Mouse (Mus musculus) hindbrain, embryonic 14.5 days (tissue): ENCODE data around the gene Iqcn. TPM values are rescaled to one million over a fixed set of nuclear protein-coding genes. Genes with fewer than 3 reads are reported as not detected.

Source experiments
- ATAC-seq: fragments of 200-750 bp; cut with Nextera tagmentation; 2 replicates; pipeline ENCODE4 v1.8.0; 2017; ENCODE audit warnings: moderate number of reproducible peaks, mild to moderate bottlenecking, moderate TSS enrichment, moderate library complexity; ENCODE audit not compliant: low FRiP score
- DNase-seq: peaks from one replicate; pipeline ENCODE4 v3.0.0-alpha.2; 2015; ENCODE audit warnings: low spot score
- H3K27ac ChIP-seq: fragments of 300-500 bp; sonication (generic); 2 replicates; pipeline ENCODE4 v1.5.1; 2014; ENCODE audit warnings: mild to moderate bottlenecking, moderate library complexity
- H3K27me3 ChIP-seq: fragments of 300-500 bp; sonication (generic); 2 replicates; pipeline ENCODE4 v1.6.1; 2014; ENCODE audit warnings: mild to moderate bottlenecking, low read length, mixed read lengths; ENCODE audit not compliant: control insufficient read depth, insufficient read depth
- H3K36me3 ChIP-seq: fragments of 300-500 bp; sonication (generic); replicated peaks from 2 replicates; pipeline ENCODE4 v1.6.1; 2014; ENCODE audit not compliant: control insufficient read depth, insufficient read depth
- H3K4me1 ChIP-seq: fragments of 300-500 bp; sonication (generic); replicated peaks from 2 replicates; pipeline ENCODE4 v1.6.1; 2014; ENCODE audit warnings: antibody characterized with exemption, low read length, mixed read lengths; ENCODE audit not compliant: control insufficient read depth, insufficient read depth
- H3K4me2 ChIP-seq: fragments of 300-500 bp; sonication (generic); replicated peaks from 2 replicates; pipeline ENCODE4 v1.6.1; 2014; ENCODE audit warnings: mild to moderate bottlenecking, moderate library complexity
- H3K4me3 ChIP-seq: fragments of 300-500 bp; sonication (generic); replicated peaks from 2 replicates; pipeline ENCODE4 v1.5.1; 2014; ENCODE audit warnings: mild to moderate bottlenecking, low read length
- H3K9ac ChIP-seq: fragments of 300-500 bp; sonication (generic); 2 replicates; pipeline ENCODE4 v1.6.1; 2014
- H3K9me3 ChIP-seq: fragments of 300-500 bp; sonication (generic); 2 replicates; pipeline ENCODE4 v1.6.1; 2016; ENCODE audit warnings: low read length; ENCODE audit not compliant: control insufficient read depth
- WGBS: fragments of 180-500 bp; shearing (Covaris S2); extraction: QIAGEN DNeasy Blood & Tissue Kit; methylation state at CpG from one replicate; pipeline ENCODE4 v1.1.7; 2014; 5-methylcytosine and 5-hydroxymethylcytosine counted together
- polyA plus RNA-seq: library from polyadenylated mRNA; unstranded; fragments of >200 nt; fragmentation: Nextera tagmentation; extraction: Ambion mirVana; gene quantifications from 2 replicates; pipeline ENCODE4 v1.2.1, GENCODE M21; 2014

Gene Iqcn
- polyA plus RNA-seq, 1 experiment from 2014 or later = 0.15 TPM

- H3K27me3 ChIP-seq = no peaks in the 10 kb centered on the region
- WGBS = 26% methylated on average over 4 of the region's 4 CpGs
- ATAC-seq (no peak), DNase-seq (no peak)
- H3K27ac ChIP-seq = peak overlapping the region; percentile 43
- no peak overlapping the region for H3K9ac ChIP-seq
- H3K4me1 ChIP-seq = peaks cover 13% of the 10 kb centered on the region
- no peaks in the 10 kb centered on the region for H3K36me3 ChIP-seq
- H3K4me3 ChIP-seq = no peak overlapping the region
- H3K9me3 ChIP-seq = no peaks in the 10 kb centered on the region
- H3K4me2 ChIP-seq = no peak overlapping the region
These were observed 39.6 kb upstream of the Iqcn start for GRCm38 (mm10) chr8:70663691-70664090.

GRCm38 (mm10) chr8:70664631-70665030 is 38.6 kb upstream of the Iqcn start:
- Histone ChIP-seq H3K4me1 (peaks cover 8% of the 10 kb centered on the region; the same call in 1 of the 2 replicates), H3K4me2 (no peak overlapping the region), H3K4me3 (no peak overlapping the region), H3K27ac (no peak overlapping the region), H3K9ac (no peak overlapping the region), H3K27me3 (no peaks in the 10 kb centered on the region), H3K9me3 (no peaks in the 10 kb centered on the region), H3K36me3 (no peaks in the 10 kb centered on the region)
- ATAC-seq (no peak), DNase-seq (no peak)
- 84% methylated on average over 3 of the region's 3 CpGs for WGBS

GRCm38 (mm10) chr8:70665599-70665998 is 37.7 kb upstream of the Iqcn start:
- Histone ChIP-seq H3K4me2 (no peak overlapping the region), H3K36me3 (no peaks in the 10 kb centered on the region), H3K27me3 (no peaks in the 10 kb centered on the region), H3K4me3 (no peak overlapping the region), H3K9ac (no peak overlapping the region), H3K27ac (no peak overlapping the region), H3K4me1 (no peaks in the 10 kb centered on the region), H3K9me3 (no peaks in the 10 kb centered on the region)
- DNase-seq (no peak), ATAC-seq (no peak)
- 69% methylated on average over 2 of the region's 2 CpGs for whole genome bisulfite sequencing

GRCm38 (mm10) chr8:70667071-70667470 is 36.2 kb upstream of the Iqcn start:
- Histone ChIP-seq H3K27me3 (no peaks in the 10 kb centered on the region), H3K9me3 (no peaks in the 10 kb centered on the region)
- no peak for DNase-seq

GRCm38 (mm10) chr8:70671615-70672324 is 31.5 kb upstream of the Iqcn start:
- WGBS = 65% methylated on average over 10 of the region's 10 CpGs
- peaks cover 8% of the 10 kb centered on the region for H3K4me1 ChIP-seq
- DNase-seq (no peak), ATAC-seq (no peak)
- no peak overlapping the region for H3K4me3 ChIP-seq
- H3K27ac ChIP-seq = peak overlapping the region; percentile 98
- no peaks in the 10 kb centered on the region for H3K9me3 ChIP-seq
- H3K27me3 ChIP-seq = no peaks in the 10 kb centered on the region
- H3K4me2 ChIP-seq = no peak overlapping the region
- H3K9ac ChIP-seq = no peak overlapping the region
- H3K36me3 ChIP-seq = 0 out of 2 replicates have a peak, but pooled peaks cover 6% of the 10 kb centered on the region

More at GRCm38 (mm10) chr8:70667071-70667470, 36.2 kb upstream of the Iqcn start:
- WGBS = 65% methylated on average over 5 of the region's 5 CpGs
- Histone ChIP-seq H3K36me3 (no peaks in the 10 kb centered on the region), H3K27ac (no peak overlapping the region), H3K4me1 (no peaks in the 10 kb centered on the region), H3K4me3 (no peak overlapping the region), H3K4me2 (no peak overlapping the region), H3K9ac (no peak overlapping the region)
- ATAC-seq = peak; percentile 38; the same call in 1 of the 2 replicates

- Histone ChIP-seq H3K27ac (peak overlapping the region; percentile 98), H3K4me1 (peaks cover 8% of the 10 kb centered on the region), H3K27me3 (no peaks in the 10 kb centered on the region), H3K4me2 (peak overlapping the region; percentile 80), H3K9ac (peak overlapping the region; percentile 64), H3K4me3 (peak overlapping the region; percentile 66), H3K36me3 (0 out of 2 replicates have a peak, but pooled peaks cover 6% of the 10 kb centered on the region), H3K9me3 (no peaks in the 10 kb centered on the region)
- ATAC-seq (peak; percentile 38; the same call in 1 of the 2 replicates), DNase-seq (no peak)
- WGBS = 36% methylated on average over 19 of the region's 19 CpGs
These were observed 30.8 kb upstream of the Iqcn start for GRCm38 (mm10) chr8:70672325-70673078.

- Histone ChIP-seq H3K4me1 (peaks cover 8% of the 10 kb centered on the region), H3K9ac (peak within 1 kb of the TSS; percentile 75), H3K27me3 (no peaks in the 10 kb centered on the region), H3K36me3 (peaks cover 6% of the 10 kb centered on the region; the same call in 1 of the 2 replicates), H3K4me2 (peak within 1 kb of the TSS; percentile 80), H3K27ac (peak within 1 kb of the TSS; percentile 98), H3K4me3 (peak within 1 kb of the TSS; percentile 66), H3K9me3 (no peaks in the 10 kb centered on the region)
- peak; percentile 98 for ATAC-seq
- under 1% methylated on average over 60 of the region's 60 CpGs for WGBS
- peak; percentile 99 for DNase-seq
These were observed 30.0 kb upstream of the Iqcn start, which contains the start of gene Lsm4 for GRCm38 (mm10) chr8:70673079-70673856. Gene Lsm4, plus strand, starts transcription at chr8:70673248.

GRCm38 (mm10) chr8:70674109-70674508 is 29.1 kb upstream of the Iqcn start:
- H3K9ac ChIP-seq = peak overlapping the region; percentile 75
- no peak for ATAC-seq
- DNase-seq = no peak
- peaks cover 8% of the 10 kb centered on the region for H3K4me1 ChIP-seq
- H3K4me2 ChIP-seq = peak overlapping the region; percentile 80
- H3K27ac ChIP-seq = peak overlapping the region; percentile 98
- no peaks in the 10 kb centered on the region for H3K9me3 ChIP-seq
- peaks cover 13% of the 10 kb centered on the region for H3K36me3 ChIP-seq
- 90% methylated on average over 3 of the region's 3 CpGs for WGBS
- H3K4me3 ChIP-seq = peak overlapping the region; percentile 66
- no peaks in the 10 kb centered on the region for H3K27me3 ChIP-seq

GRCm38 (mm10) chr8:70674716-70675115 is 28.5 kb upstream of the Iqcn start:
- Histone ChIP-seq H3K9ac (0 out of 2 replicates have a peak overlapping the region, but pooled peaks have one; percentile 75), H3K27me3 (no peaks in the 10 kb centered on the region), H3K9me3 (no peaks in the 10 kb centered on the region), H3K4me2 (no peak overlapping the region), H3K36me3 (peaks cover 18% of the 10 kb centered on the region), H3K4me1 (peaks cover 8% of the 10 kb centered on the region), H3K27ac (no peak overlapping the region), H3K4me3 (no peak overlapping the region)
- no peak for DNase-seq
- no peak for ATAC-seq
- WGBS = 86% methylated on average over 4 of the region's 4 CpGs
